Mouse (Mus musculus) embryonic fibroblast, embryonic 13.5 days (primary cell): ENCODE results near the gene Mtif3.

Experiments used
- CTCF ChIP-seq: IDR thresholded peaks from 2 replicates; pipeline ENCODE4 v1.5.1; 2011; ENCODE audit warnings: mild to moderate bottlenecking, control low read depth, low read length, moderate library complexity, borderline replicate concordance; ENCODE audit not compliant: insufficient read depth
- POLR2A ChIP-seq: IDR thresholded peaks from 2 replicates; pipeline ENCODE4 v1.6.1; 2011; ENCODE audit warnings: low read depth, mild to moderate bottlenecking, control low read depth, low read length, moderate library complexity

DNA sequence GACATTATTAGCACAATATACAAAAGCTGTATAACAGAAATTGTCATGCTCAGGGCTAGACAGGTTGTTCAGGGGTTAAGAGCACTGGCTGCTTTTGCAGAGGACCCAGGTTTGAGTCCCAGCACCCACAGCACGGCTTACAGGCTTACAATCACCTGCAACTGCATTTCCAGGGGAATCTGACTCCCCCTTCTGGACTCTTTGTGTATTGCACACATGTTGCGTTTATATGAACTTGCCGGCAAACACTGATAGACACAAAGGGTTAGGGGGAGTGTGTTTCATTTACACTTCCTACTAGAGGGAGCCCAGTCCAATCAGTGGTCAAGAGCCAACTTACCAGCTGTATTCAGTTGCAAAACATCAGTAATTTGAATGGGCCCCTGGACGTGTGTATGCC lies 37.7 kb upstream of the Mtif3 start:
- TF ChIP-seq POLR2A (no peak), CTCF (no peak)
